Mouse (Mus musculus): Measurements from ENCODE around the gene Fam122b.

Gene Fam122b

DNA sequence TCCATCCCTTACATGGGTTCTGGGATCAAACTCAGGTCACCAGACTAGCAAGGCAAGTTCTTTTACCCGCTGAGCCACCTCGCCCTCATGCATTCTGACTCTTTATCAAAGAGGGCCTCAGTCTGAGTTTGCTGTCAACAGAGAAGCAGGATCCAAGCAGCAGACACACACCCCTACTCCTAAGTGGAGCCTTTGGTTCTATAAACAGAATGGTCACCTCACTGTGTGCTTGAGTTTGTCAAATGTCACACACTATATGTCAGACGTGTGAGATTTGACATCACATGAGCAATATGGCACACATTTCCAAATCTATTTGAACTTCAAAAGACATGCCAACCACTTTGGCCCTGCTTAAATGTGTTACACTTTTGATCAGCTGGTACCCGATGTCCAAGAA lies 71.9 kb downstream of the Fam122b start:
- DNase-seq (ENCODE audit: low spot score in 2 of 2): no peak

DNA sequence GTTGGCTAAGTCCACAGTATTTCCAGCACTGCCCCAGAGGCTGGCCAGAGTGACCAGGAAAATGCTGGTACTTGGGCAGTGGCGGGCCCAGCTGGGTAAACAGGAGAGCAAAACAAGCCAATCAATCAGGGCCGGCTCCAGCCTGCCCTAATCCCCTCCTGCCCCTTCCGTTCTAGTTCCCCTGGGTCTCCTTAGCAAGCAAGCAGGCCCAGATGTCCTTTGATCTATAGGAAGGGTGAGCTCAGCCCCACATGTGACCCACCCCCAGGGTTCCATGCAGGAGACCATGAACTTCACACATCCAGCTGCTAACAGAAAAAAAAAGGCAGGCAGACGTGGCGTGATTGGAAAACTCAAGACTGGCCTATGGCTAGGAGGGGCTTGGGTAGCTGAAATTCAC lies 73.2 kb downstream of the Fam122b start:
- no peak for DNase-seq (ENCODE audit: low spot score in 2 of 2)
